Mouse (Mus musculus) large intestine, adult 2 months (tissue): Measurements from ENCODE around the gene Btbd2. TPM values are rescaled to one million over a fixed set of nuclear protein-coding genes. Genes with fewer than 3 reads are reported as not detected.

Source experiments
- DNase-seq: peaks from one replicate; pipeline ENCODE4 v3.0.0-alpha.2; 2012; ENCODE audit warnings: low read depth, low spot score
- WGBS: fragments of 180-500 bp; shearing (Covaris S2); methylation state at CpG from one replicate; pipeline ENCODE4 v1.1.7; 2018; 5-methylcytosine and 5-hydroxymethylcytosine counted together
- polyA plus RNA-seq: library from polyadenylated mRNA; depleted of rRNA; stranded (reverse); fragments of >200 nt; gene quantifications from 2 replicates; pipeline ENCODE4 v1.2.3, GENCODE M21; 2012

Btbd2 gene
- polyA plus RNA-seq, 1 experiment = 49.0 TPM

- no peak for DNase-seq
- 74% methylated on average over 14 of the region's 14 CpGs for WGBS
Measured at GRCm38 (mm10) chr10:80692249-80693165, 35.6 kb upstream of the Btbd2 start.

GRCm38 (mm10) chr10:80687850-80688249, 31.0 kb upstream of the Btbd2 start:
- WGBS = 17% methylated on average over 5 of the region's 5 CpGs
- no peak for DNase-seq

- DNase-seq = no peak
- WGBS = 97% methylated on average over 3 of the region's 3 CpGs
Measured at GRCm38 (mm10) chr10:80686617-80687016, 29.7 kb upstream of the Btbd2 start.

- 87% methylated on average over 4 of the region's 4 CpGs for WGBS
- DNase-seq = no peak
Measured at GRCm38 (mm10) chr10:80684984-80685383, 28.1 kb upstream of the Btbd2 start.

- no peak for DNase-seq
- WGBS = 23% methylated on average over 6 of the region's 6 CpGs
Measured at GRCm38 (mm10) chr10:80684214-80684613, 27.3 kb upstream of the Btbd2 start.

GRCm38 (mm10) chr10:80683647-80684046, 26.8 kb upstream of the Btbd2 start:
- WGBS = 90% methylated on average over 1 of the region's 1 CpGs
- no peak for DNase-seq

GRCm38 (mm10) chr10:80682003-80682402, 25.1 kb upstream of the Btbd2 start:
- no peak for DNase-seq
- 91% methylated on average over 6 of the region's 6 CpGs for WGBS

GRCm38 (mm10) chr10:80680260-80680696, 23.4 kb upstream of the Btbd2 start:
- WGBS = 80% methylated on average over 2 of the region's 2 CpGs
- no peak for DNase-seq

- no peak for DNase-seq
- 41% methylated on average over 9 of the region's 9 CpGs for WGBS
Measured at GRCm38 (mm10) chr10:80679556-80680259, 22.8 kb upstream of the Btbd2 start.

- no peak for DNase-seq
- 26% methylated on average over 9 of the region's 10 CpGs for WGBS
Measured at GRCm38 (mm10) chr10:80678601-80679377, 21.9 kb upstream of the Btbd2 start.

- DNase-seq = no peak
- whole genome bisulfite sequencing = 2% methylated on average over 8 of the region's 8 CpGs
Measured at GRCm38 (mm10) chr10:80677942-80678436, 21.1 kb upstream of the Btbd2 start, which contains the start of gene Mknk2. Gene Mknk2 (minus strand): TSS chr10:80678112.

GRCm38 (mm10) chr10:80677128-80677875, 20.4 kb upstream of the Btbd2 start:
- no peak for DNase-seq
- WGBS = 8% methylated on average over 9 of the region's 9 CpGs

GRCm38 (mm10) chr10:80676198-80676928, 19.5 kb upstream of the Btbd2 start:
- peak; percentile 99 for DNase-seq
- under 1% methylated on average over 78 of the region's 78 CpGs for WGBS

GRCm38 (mm10) chr10:80675405-80676197, 18.7 kb upstream of the Btbd2 start:
- no peak for DNase-seq

GRCm38 (mm10) chr10:80674851-80675404, 18.1 kb upstream of the Btbd2 start:
- 4% methylated on average over 6 of the region's 6 CpGs for WGBS
- DNase-seq = no peak

More at GRCm38 (mm10) chr10:80675405-80676197, 18.7 kb upstream of the Btbd2 start:
- under 1% methylated on average over 44 of the region's 54 CpGs for WGBS

- 10% methylated on average over 5 of the region's 5 CpGs for WGBS
- no peak for DNase-seq
Measured at GRCm38 (mm10) chr10:80674161-80674711, 17.4 kb upstream of the Btbd2 start.

GRCm38 (mm10) chr10:80673690-80674089, 16.8 kb upstream of the Btbd2 start:
- 39% methylated on average over 3 of the region's 3 CpGs for WGBS
- no peak for DNase-seq
